Mouse (Mus musculus) G1E (cell line): ENCODE measurements at regions not wholly inside any gene's neighbourhood (a gene's known extent, or its start where the extent isn't known, plus 50 kb on each side); places are given as distances from the start of the nearest gene placed in this dataset.

Experiments
- ATAC-seq: 2 replicates; pipeline ENCODE4 v1.8.0; 2016; ENCODE audit warnings: mild to moderate bottlenecking; ENCODE audit not compliant: insufficient number of reproducible peaks, poor library complexity, low FRiP score, severe bottlenecking; ENCODE audit errors: extremely low read depth
- DNase-seq: peaks from one replicate; pipeline ENCODE4 v3.0.0; 2012; ENCODE audit warnings: low spot score
- H3K27me3 ChIP-seq: 2 replicates; pipeline ENCODE4 v1.6.1; 2012; ENCODE audit warnings: mild to moderate bottlenecking, low read length, inconsistent platforms; ENCODE audit not compliant: insufficient read depth
- H3K36me3 ChIP-seq: replicated peaks from 2 replicates; pipeline ENCODE3; 2012; ENCODE audit warnings: mild to moderate bottlenecking, inconsistent platforms
- H3K4me1 ChIP-seq: 2 replicates; pipeline ENCODE4 v1.6.1; 2012; ENCODE audit warnings: low read depth, low read length, inconsistent platforms, mixed read lengths; ENCODE audit not compliant: insufficient read depth
- H3K4me3 ChIP-seq: 2 replicates; pipeline ENCODE4 v1.5.1; 2012; ENCODE audit warnings: low read depth, mild to moderate bottlenecking, inconsistent platforms, low read length, moderate library complexity, mixed read lengths
- H3K9me3 ChIP-seq: replicated peaks from 2 replicates; pipeline ENCODE4 v1.6.1; 2012; ENCODE audit warnings: inconsistent platforms
- CTCF ChIP-seq: IDR thresholded peaks from 2 replicates; pipeline ENCODE4 v1.5.1; 2012; ENCODE audit warnings: low read depth, low read length, inconsistent platforms, mixed read lengths
- GATA1 ChIP-seq: IDR thresholded peaks from 2 replicates; pipeline ENCODE4 v1.6.1; 2012; ENCODE audit warnings: borderline replicate concordance, low read length, inconsistent platforms, mixed read lengths
- GATA2 ChIP-seq: IDR thresholded peaks from 2 replicates; pipeline ENCODE4 v1.6.1; 2012; ENCODE audit warnings: low read depth, low read length, inconsistent platforms, borderline replicate concordance
- POLR2AphosphoS5 ChIP-seq: IDR thresholded peaks from 2 replicates; pipeline ENCODE4 v1.6.1; 2012; ENCODE audit warnings: low read depth, low read length, inconsistent platforms; ENCODE audit not compliant: insufficient replicate concordance
- TAL1 ChIP-seq: conservative IDR thresholded peaks from 2 replicates; pipeline ENCODE4 v1.6.1; 2012; ENCODE audit warnings: low read depth, low read length, inconsistent platforms, mixed read lengths

GRCm38 (mm10) chr9:116462232-116462631 is 287.1 kb upstream of the Tgfbr2 start:
- H3K4me1 ChIP-seq = no peaks in the 10 kb centered on the region
- H3K27me3 ChIP-seq = no peaks in the 10 kb centered on the region
- H3K36me3 ChIP-seq = no peaks in the 10 kb centered on the region
- no peak for DNase-seq
- no peak for ATAC-seq
- peaks cover 33% of the 10 kb centered on the region for H3K9me3 ChIP-seq
- TF ChIP-seq CTCF (no peak), TAL1 (no peak), GATA1 (no peak), POLR2AphosphoS5 (no peak), GATA2 (no peak)
- no peak overlapping the region for H3K4me3 ChIP-seq

GRCm38 (mm10) chr9:116460022-116460421 is 284.9 kb upstream of the Tgfbr2 start:
- peaks cover 36% of the 10 kb centered on the region for H3K9me3 ChIP-seq
- no peak overlapping the region for H3K4me3 ChIP-seq
- H3K36me3 ChIP-seq = no peaks in the 10 kb centered on the region
- ATAC-seq (no peak), DNase-seq (no peak)
- TF ChIP-seq CTCF (no peak), GATA2 (no peak), GATA1 (no peak), TAL1 (no peak), POLR2AphosphoS5 (no peak)
- H3K27me3 ChIP-seq = no peaks in the 10 kb centered on the region
- no peaks in the 10 kb centered on the region for H3K4me1 ChIP-seq

- Histone ChIP-seq H3K4me3 (no peak overlapping the region), H3K36me3 (no peaks in the 10 kb centered on the region), H3K27me3 (no peaks in the 10 kb centered on the region), H3K4me1 (no peaks in the 10 kb centered on the region), H3K9me3 (peaks cover 29% of the 10 kb centered on the region)
- DNase-seq = no peak
- ATAC-seq = no peak
- no peak for TF ChIP-seq GATA1
- no peak for TF ChIP-seq POLR2AphosphoS5
- no peak for TF ChIP-seq CTCF
- no peak for TF ChIP-seq TAL1
- TF ChIP-seq GATA2 = no peak
Measured at GRCm38 (mm10) chr9:116452050-116452449, 276.9 kb upstream of the Tgfbr2 start.

GRCm38 (mm10) chr9:116450829-116451228 is 275.7 kb upstream of the Tgfbr2 start:
- no peak for TF ChIP-seq GATA1
- TF ChIP-seq GATA2 = no peak
- TF ChIP-seq CTCF = no peak
- no peak for TF ChIP-seq TAL1
- TF ChIP-seq POLR2AphosphoS5 = no peak
- H3K4me3 ChIP-seq = no peak overlapping the region
- no peak for ATAC-seq
- DNase-seq = no peak
- no peaks in the 10 kb centered on the region for H3K27me3 ChIP-seq
- peaks cover 30% of the 10 kb centered on the region for H3K9me3 ChIP-seq
- no peaks in the 10 kb centered on the region for H3K36me3 ChIP-seq
- H3K4me1 ChIP-seq = no peaks in the 10 kb centered on the region

GRCm38 (mm10) chr9:116447734-116448133 is 272.6 kb upstream of the Tgfbr2 start:
- Histone ChIP-seq H3K9me3 (peaks cover 23% of the 10 kb centered on the region), H3K4me3 (no peak overlapping the region), H3K36me3 (no peaks in the 10 kb centered on the region), H3K27me3 (no peaks in the 10 kb centered on the region), H3K4me1 (no peaks in the 10 kb centered on the region)
- DNase-seq (no peak), ATAC-seq (no peak)
- no peak for TF ChIP-seq GATA1
- no peak for TF ChIP-seq POLR2AphosphoS5
- TF ChIP-seq GATA2 = no peak
- no peak for TF ChIP-seq CTCF
- no peak for TF ChIP-seq TAL1

- Histone ChIP-seq H3K27me3 (no peaks in the 10 kb centered on the region), H3K4me1 (no peaks in the 10 kb centered on the region), H3K4me3 (no peak overlapping the region), H3K9me3 (peaks cover 10% of the 10 kb centered on the region), H3K36me3 (no peaks in the 10 kb centered on the region)
- ATAC-seq = no peak
- DNase-seq = no peak
- TF ChIP-seq GATA1 = no peak
- TF ChIP-seq TAL1 = no peak
- no peak for TF ChIP-seq POLR2AphosphoS5
- TF ChIP-seq GATA2 = no peak
- TF ChIP-seq CTCF = no peak
Measured at GRCm38 (mm10) chr9:116438580-116438979, 263.4 kb upstream of the Tgfbr2 start.

GRCm38 (mm10) chr9:116434414-116434813 is 259.3 kb upstream of the Tgfbr2 start:
- DNase-seq = no peak
- peaks cover 24% of the 10 kb centered on the region for H3K9me3 ChIP-seq
- H3K36me3 ChIP-seq = no peaks in the 10 kb centered on the region
- TF ChIP-seq GATA2 (no peak), TAL1 (no peak), POLR2AphosphoS5 (no peak), CTCF (no peak), GATA1 (no peak)
- H3K4me1 ChIP-seq = no peaks in the 10 kb centered on the region
- no peaks in the 10 kb centered on the region for H3K27me3 ChIP-seq
- no peak overlapping the region for H3K4me3 ChIP-seq
- no peak for ATAC-seq
